Mouse (Mus musculus): ENCODE results near the gene Wfdc9.
"Not testable (repeated sequence)": the region's sequence is repeated elsewhere in the genome, so short reads cannot be mapped to it uniquely, and the experiment has no call there.

Wfdc9 gene

DNA sequence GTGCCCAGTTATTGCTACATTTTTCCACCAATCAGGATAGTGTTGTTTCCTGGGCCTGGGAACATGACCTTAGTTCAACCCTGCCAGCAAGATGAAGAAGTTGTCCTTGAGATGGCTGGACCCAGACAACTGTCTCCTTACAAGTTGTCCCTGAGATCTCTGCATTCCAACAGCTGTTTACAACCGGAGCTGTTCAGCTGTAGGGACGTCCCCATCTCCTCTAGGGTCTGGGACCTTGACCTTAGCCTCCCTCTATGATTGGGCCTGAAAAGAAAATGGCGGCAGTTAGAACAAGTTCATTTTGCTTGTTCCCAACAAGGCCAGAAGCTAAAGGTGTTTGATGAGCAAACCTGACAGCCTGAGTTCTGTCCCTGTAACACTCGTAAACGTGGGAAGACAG, 37.3 kb downstream of the Wfdc9 start:
- in situ Hi-C loops (cut with MboI) = no loop called here

DNA sequence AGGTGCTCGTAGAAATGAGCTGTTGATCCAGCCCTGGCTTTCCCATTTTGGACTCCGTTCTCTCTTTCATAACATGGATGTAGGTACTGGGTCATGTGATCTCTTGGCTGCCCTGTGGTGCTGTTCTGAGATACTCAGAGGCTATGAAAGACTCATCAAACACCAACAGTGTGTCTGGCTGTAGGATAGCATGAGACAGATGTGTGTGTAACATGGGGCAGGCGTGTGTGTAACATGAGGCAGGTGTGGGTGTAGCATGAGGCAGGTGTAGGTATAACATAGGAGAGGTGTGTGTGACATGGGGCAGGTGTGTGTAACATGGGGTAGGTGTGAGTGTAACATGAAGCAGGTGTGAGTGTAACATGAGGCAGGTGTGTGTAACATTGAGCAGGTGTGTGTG, 41.0 kb downstream of the Wfdc9 start:
- in situ Hi-C loops (cut with MboI) = no loop called here

DNA sequence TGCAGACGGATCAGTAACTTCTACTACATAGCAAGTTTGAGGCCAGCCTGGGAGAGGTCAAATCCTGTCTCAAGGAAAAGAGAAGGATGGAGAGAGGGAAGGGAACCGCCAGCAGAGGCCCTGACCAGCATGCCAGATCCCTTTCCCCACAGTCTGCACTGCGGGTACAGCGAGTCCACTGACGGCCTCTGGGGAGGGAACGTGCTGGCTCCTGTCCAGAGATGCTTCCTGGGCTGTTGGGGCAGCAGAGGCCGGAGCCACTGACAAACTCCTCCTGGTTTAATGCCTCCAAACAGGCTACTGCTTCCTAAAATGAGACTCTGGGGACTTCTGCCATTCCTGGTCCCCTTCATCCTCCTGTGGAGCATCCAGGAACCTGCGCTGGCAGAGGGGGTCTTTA, 42.9 kb downstream of the Wfdc9 start, which contains the start of the genes Wfdc6b and Wfdc8:
TSS of gene Wfdc6b (plus strand) at position 52 of the 400 bp plus-strand sequence.
TSS of gene Wfdc8 (minus strand) at position 156 of the 400 bp plus-strand sequence.
- in situ Hi-C loops (cut with MboI) = not testable (repeated sequence)

DNA sequence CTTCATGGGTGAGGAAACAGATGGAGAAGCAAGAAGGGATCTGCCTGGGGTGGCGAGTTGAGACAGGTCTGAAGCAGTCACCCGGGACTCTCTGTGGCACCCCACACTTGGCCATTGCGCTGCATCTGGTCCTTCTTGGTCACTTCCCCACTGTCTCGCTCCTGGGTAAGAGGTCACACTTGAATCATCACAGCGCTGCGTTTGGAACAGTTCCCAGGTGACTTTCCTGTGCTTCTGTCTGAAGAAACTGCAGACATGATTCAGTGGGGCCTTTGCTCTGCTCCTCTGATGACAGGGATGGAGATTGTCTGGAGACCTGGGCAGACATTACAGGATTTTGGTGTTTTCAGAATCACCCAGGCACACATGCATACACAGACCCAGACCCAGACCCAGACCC, 47.6 kb downstream of the Wfdc9 start:
- in situ Hi-C loops (cut with MboI) = no loop called here

DNA sequence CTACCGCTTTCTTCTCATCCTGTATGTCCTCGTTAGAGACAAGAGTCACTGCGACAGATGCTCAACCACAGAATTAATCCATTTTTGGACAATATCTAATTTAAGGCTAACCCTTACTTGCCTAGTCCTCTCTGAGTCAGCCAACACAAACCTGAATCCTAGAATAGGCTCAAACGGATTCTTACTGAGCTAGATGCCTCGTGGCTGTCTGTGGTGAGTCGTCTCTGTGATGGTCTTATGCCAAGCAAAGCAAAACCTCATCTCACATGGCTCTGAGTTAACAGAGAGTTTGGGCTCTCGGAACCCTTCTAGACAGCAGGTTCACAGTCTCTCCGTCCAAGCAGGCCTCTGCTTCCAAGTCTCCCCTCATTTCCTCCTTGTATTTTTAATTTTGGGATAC, 52.0 kb downstream of the Wfdc9 start:
- in situ Hi-C loops (cut with MboI) = no loop called here

DNA sequence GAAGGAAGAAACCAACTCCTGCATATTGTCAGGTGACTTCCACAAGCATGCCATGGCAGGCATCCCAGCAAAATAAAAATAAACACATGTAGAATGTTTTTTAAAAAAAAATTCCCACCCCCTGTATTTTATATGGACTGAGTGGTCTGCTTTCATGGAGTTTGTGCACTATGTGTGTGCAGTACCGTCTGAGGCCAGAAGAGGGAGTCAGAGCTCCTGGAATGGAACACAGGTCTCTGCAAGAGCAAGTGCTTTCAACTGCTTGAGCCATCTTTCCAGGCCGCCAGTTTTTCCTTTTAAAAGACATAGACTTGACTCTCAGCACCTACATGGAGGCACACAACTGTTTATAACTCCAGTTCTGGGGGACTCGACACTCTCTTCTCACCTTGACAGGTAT, 52.9 kb downstream of the Wfdc9 start:
- in situ Hi-C loops (cut with MboI) = no loop called here

DNA sequence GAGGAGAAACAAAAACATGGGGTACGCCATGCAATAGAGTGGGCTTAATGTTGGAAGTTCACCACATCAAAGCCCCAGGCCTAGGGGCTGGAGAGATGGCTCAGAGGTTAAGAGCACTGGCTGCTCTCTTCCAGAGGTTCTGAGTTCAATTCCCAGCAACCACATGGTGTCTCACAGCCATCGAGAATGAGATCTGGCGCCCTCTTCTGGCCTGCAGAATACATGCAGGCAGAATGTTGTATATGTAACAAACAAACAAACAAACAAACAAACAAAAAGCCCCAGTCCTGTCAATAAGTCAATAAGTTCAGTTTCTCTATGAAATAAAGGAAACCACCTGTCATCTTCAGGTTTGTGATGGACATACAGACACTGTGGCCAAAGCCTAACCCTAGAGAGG, 56.2 kb downstream of the Wfdc9 start:
- in situ Hi-C loops (cut with MboI) = no loop called here
